Mouse (Mus musculus): ENCODE results near the gene Per3.
A peak's percentile ranks its signal among the peaks of the same experiment; 100 is the strongest.
"Not testable (repeated sequence)": the region's sequence is repeated elsewhere in the genome, so short reads cannot be mapped to it uniquely, and the experiment has no call there.

Per3 gene

GRCm38 (mm10) chr4:151024152-151024551, 20.3 kb downstream of the Per3 start:
- no peak for DNase-seq

GRCm38 (mm10) chr4:151017356-151017755, 27.1 kb downstream of the Per3 start:
- DNase-seq, result not testable (repeated sequence)

GRCm38 (mm10) chr4:151015946-151016345, 28.5 kb downstream of the Per3 start:
- no peak for DNase-seq

- no peak for DNase-seq
Observed at GRCm38 (mm10) chr4:151010316-151010715, 34.1 kb downstream of the Per3 start.

- DNase-seq, result peak; percentile 53 to 67
Observed at GRCm38 (mm10) chr4:151006945-151007344, 37.5 kb downstream of the Per3 start.

- peak; percentile 12 to 37 for DNase-seq
Observed at GRCm38 (mm10) chr4:151005656-151006318, 38.7 kb downstream of the Per3 start.

- no peak for DNase-seq
Observed at GRCm38 (mm10) chr4:151001397-151001796, 43.1 kb downstream of the Per3 start.

- no peak for DNase-seq
Observed at GRCm38 (mm10) chr4:150998626-150999025, 45.8 kb downstream of the Per3 start.

GRCm38 (mm10) chr4:150996797-150997196, 47.7 kb downstream of the Per3 start, which contains the start of gene Uts2:
TSS of gene Uts2 (plus strand) at chr4:150997097.
- no peak for DNase-seq

- DNase-seq, result peak; percentile 18 to 21
Observed at GRCm38 (mm10) chr4:150990148-150990547, 54.3 kb downstream of the Per3 start.

- no peak for DNase-seq
Observed at GRCm38 (mm10) chr4:150980153-150980552, 64.3 kb downstream of the Per3 start.

GRCm38 (mm10) chr4:150979455-150979854, 65.0 kb downstream of the Per3 start:
- no peak for DNase-seq

GRCm38 (mm10) chr4:150978156-150978910, 66.1 kb downstream of the Per3 start:
- DNase-seq, result no peak

GRCm38 (mm10) chr4:150975145-150975544, 69.3 kb downstream of the Per3 start:
- DNase-seq, result no peak

GRCm38 (mm10) chr4:150973264-150973663, 71.2 kb downstream of the Per3 start:
- DNase-seq, result no peak

- DNase-seq, result no peak
Observed at GRCm38 (mm10) chr4:150968956-150969355, 75.5 kb downstream of the Per3 start.

- peak; percentile 51 to 67 for DNase-seq
Observed at GRCm38 (mm10) chr4:150966556-150966955, 77.9 kb downstream of the Per3 start.

GRCm38 (mm10) chr4:150965555-150965951, 78.9 kb downstream of the Per3 start:
- no peak for DNase-seq

GRCm38 (mm10) chr4:150964635-150965554, 79.6 kb downstream of the Per3 start:
- DNase-seq, result peak; percentile 85 to 91

- DNase-seq, result no peak
Observed at GRCm38 (mm10) chr4:150963711-150964110, 80.8 kb downstream of the Per3 start.

GRCm38 (mm10) chr4:150962231-150962630, 82.2 kb downstream of the Per3 start:
- no peak for DNase-seq

GRCm38 (mm10) chr4:150958536-150958935, 85.9 kb downstream of the Per3 start:
- DNase-seq, result no peak

- no peak for DNase-seq
Observed at GRCm38 (mm10) chr4:150957106-150957458, 87.4 kb downstream of the Per3 start.
